12 mouse cellular contexts compared by ENCODE assay signal in the genomic region with DNA sequence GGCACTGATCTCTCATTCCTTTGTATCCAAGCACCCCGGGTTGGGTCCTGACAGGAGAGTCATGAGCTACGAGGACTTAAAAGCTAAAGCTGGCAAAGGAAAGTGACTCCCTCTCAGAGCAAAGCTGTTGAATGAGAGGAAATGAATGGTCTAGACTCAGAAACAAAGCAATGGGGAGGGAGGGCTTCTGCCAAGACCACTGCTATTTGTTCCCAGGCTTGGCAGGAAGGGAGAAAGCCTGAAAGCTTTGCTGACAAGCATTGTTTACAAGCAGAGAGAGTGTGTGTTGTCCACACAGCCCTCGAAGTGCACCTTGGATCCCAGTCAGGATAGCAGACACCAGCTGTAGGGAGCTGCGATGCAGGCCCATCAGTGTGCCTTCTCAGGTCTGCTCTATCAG. TPM values are rescaled to one million over a fixed set of nuclear protein-coding genes. Genes with fewer than 3 reads are reported as not detected.
DNase-seq lines count a peak whose midpoint lies in the region; ATAC-seq and TF ChIP-seq lines count a peak whose summit lies in the region.
"Had no signal": no experiment of that assay in that cellular context is flagged by ENCODE, and none has a peak within 500 bp of the region (broad histone marks: within the 10 kb centered on the region; RNA-seq: fewer than 3 reads in every experiment).

No protein-coding gene starts in this region.

- no peaks in the 10 kb centered on the region for H3K9me3 ChIP-seq in forebrain, embryonic 16.5 days (ENCODE audit: control insufficient read depth, low read length)
- H3K9me3 ChIP-seq in midbrain, embryonic 13.5 days, result no peaks in the 10 kb centered on the region
- no peaks in the 10 kb centered on the region for H3K9me3 ChIP-seq in stomach, postnatal 0 days (ENCODE audit: control insufficient read depth, low read length)

- WGBS in forebrain, embryonic 16.5 days, result 9% methylated on average over 4 of the region's 4 CpGs
- 45% methylated on average over 4 of the region's 4 CpGs for WGBS in midbrain, embryonic 13.5 days
- 32% methylated on average over 4 of the region's 4 CpGs for WGBS in stomach, postnatal 0 days

- no peak for TF ChIP-seq CTCF in stomach, postnatal 0 days (IDR thresholded peaks at IDR 0.05; ENCODE audit: low read depth)

- peak; percentile 48 to 49 for DNase-seq in layer of hippocampus, postnatal 10 days (ENCODE audit: low spot score in 2 of 2)
- no peak for DNase-seq in layer of hippocampus, adult 9-11 months
- DNase-seq in cerebellum, adult 11-12 months, result peak; percentile 77
- DNase-seq in stomach, postnatal 0 days (ENCODE audit: low spot score), result no peak
- no peak for DNase-seq in embryo, embryonic 11 days
- no peak for DNase-seq in urinary bladder, postnatal 14 days (ENCODE audit: low spot score)

- peak; percentile 70 for ATAC-seq in forebrain, embryonic 16.5 days
- ATAC-seq in midbrain, embryonic 13.5 days, result peak; percentile 17; the same call in 1 of the 2 replicates
- ATAC-seq in stomach, postnatal 0 days (ENCODE audit: low FRiP score, low TSS enrichment), result no peak

- H3K27me3 ChIP-seq in forebrain, embryonic 16.5 days (replicated peaks; ENCODE audit: control insufficient read depth, insufficient read depth, low read length), result no peaks in the 10 kb centered on the region
- no peaks in the 10 kb centered on the region for H3K27me3 ChIP-seq in midbrain, embryonic 13.5 days
- H3K27me3 ChIP-seq in stomach, postnatal 0 days (ENCODE audit: control insufficient read depth, insufficient read depth, low read length), result no peaks in the 10 kb centered on the region
- H3K27me3 ChIP-seq: CH12.LX had no signal

- no peak overlapping the region for H3K27ac ChIP-seq in forebrain, embryonic 16.5 days (ENCODE audit: low read length)
- no peak overlapping the region for H3K27ac ChIP-seq in midbrain, embryonic 13.5 days
- no peak overlapping the region for H3K27ac ChIP-seq in stomach, postnatal 0 days (replicated peaks)

- no peak overlapping the region for H3K4me3 ChIP-seq in forebrain, embryonic 16.5 days (replicated peaks; ENCODE audit: low read length)
- H3K4me3 ChIP-seq in midbrain, embryonic 13.5 days (replicated peaks), result no peak overlapping the region
- no peak overlapping the region for H3K4me3 ChIP-seq in stomach, postnatal 0 days (ENCODE audit: low read depth, low read length)
- H3K4me3 ChIP-seq: myocyte had no signal

- no peak for TF ChIP-seq EP300 in stomach, postnatal 0 days (optimal IDR thresholded peaks at IDR 0.05)

- peaks cover 14% of the 10 kb centered on the region for H3K4me1 ChIP-seq in forebrain, embryonic 16.5 days (replicated peaks; ENCODE audit: control insufficient read depth, insufficient read depth, low read length)
- peaks cover 33% of the 10 kb centered on the region for H3K4me1 ChIP-seq in midbrain, embryonic 13.5 days (replicated peaks)
- no peaks in the 10 kb centered on the region for H3K4me1 ChIP-seq in stomach, postnatal 0 days (replicated peaks; ENCODE audit: control insufficient read depth, insufficient read depth)

- H3K9ac ChIP-seq in forebrain, embryonic 16.5 days (replicated peaks; ENCODE audit: low read depth, low read length), result no peak overlapping the region
- H3K9ac ChIP-seq in midbrain, embryonic 13.5 days (replicated peaks), result no peak overlapping the region
- H3K9ac ChIP-seq in stomach, postnatal 0 days (ENCODE audit: low read length), result no peak overlapping the region

- H3K36me3 ChIP-seq in forebrain, embryonic 16.5 days (ENCODE audit: control insufficient read depth, insufficient read depth), result no peaks in the 10 kb centered on the region
- no peaks in the 10 kb centered on the region for H3K36me3 ChIP-seq in midbrain, embryonic 13.5 days
- H3K36me3 ChIP-seq in stomach, postnatal 0 days (ENCODE audit: control insufficient read depth, insufficient read depth, low read length), result no peaks in the 10 kb centered on the region

- H3K4me2 ChIP-seq in forebrain, embryonic 16.5 days (ENCODE audit: low read length), result no peak overlapping the region
- H3K4me2 ChIP-seq in midbrain, embryonic 13.5 days (replicated peaks), result no peak overlapping the region
- no peak overlapping the region for H3K4me2 ChIP-seq in stomach, postnatal 0 days (replicated peaks; ENCODE audit: low read depth)

RNA-seq across cellular contexts. Expression of gene Mab21l3, which starts 41.8 kb away (rescaled TPM):
- under 1 TPM; 0.18 to 0.30 TPM for total RNA-seq in layer of hippocampus, postnatal 10 days (2021)
- 0.35 and 0.41 TPM in 2 replicates for polyA plus RNA-seq in forebrain, embryonic 16.5 days (2015; fragmentation: Nextera tagmentation; extraction: Ambion mirVana)
- 0.35 TPM in 2 replicates for polyA plus RNA-seq in midbrain, embryonic 13.5 days (2015; fragmentation: Nextera tagmentation; extraction: Ambion mirVana)
- polyA plus RNA-seq in stomach, postnatal 0 days (2015; fragmentation: Nextera tagmentation; extraction: Ambion mirVana), result 0.57 and 0.67 TPM in 2 replicates
- total RNA-seq: gastrocnemius, postnatal 36 days had no signal
- polyA plus RNA-seq: liver, adult 2 months had no signal

Comparison
In these comparisons a context has a peak if more than half of its experiments do, and no peak if none do; other contexts are left out.
1. DNase-seq: peak in layer of hippocampus, postnatal 10 days (2 of 2) and cerebellum, adult 11-12 months (single experiment); none in layer of hippocampus, adult 9-11 months (single experiment), stomach, postnatal 0 days (single experiment), embryo, embryonic 11 days (single experiment) and urinary bladder, postnatal 14 days (single experiment).